Mouse (Mus musculus): ENCODE measurements around the gene Gsdma3.

DNA sequence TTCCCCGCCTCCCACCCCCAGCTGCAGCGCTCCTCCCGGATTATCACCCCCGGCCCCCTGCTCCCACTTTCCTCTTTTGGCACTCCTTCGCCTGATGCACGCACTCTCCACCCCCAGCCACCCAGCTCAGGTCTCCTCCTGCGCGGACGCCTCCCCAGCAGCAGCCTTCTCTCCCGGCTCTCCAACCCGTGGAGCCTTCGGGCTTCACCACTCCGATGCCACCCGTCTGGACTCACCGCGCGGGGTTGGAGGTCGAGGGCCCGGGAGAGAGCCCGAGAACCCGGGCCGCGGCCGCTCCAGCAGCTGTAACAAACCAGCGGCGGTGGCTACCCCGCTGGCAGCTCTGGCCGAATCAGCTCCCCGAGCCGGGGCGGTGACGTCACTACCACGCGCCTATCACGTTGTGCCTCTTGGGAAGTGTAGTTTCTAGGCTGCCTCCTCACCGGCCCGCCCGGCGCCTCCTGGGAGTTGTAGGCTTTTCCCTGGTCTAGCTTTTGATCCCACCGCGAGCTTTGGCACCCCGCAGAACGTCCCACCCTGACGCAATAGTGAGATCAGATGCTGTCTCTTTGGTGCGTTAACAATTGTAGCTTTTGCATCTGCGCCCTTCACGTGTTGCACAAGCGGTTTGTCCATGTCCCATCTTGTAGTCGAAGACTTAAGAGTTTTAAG is 39.1 kb upstream of the Gsdma3 start, which contains the start of gene Ormdl3:
- TF ChIP-seq POLR2A (IDR thresholded peaks at IDR 0.05; ENCODE audit: control insufficient read depth in 1 of 2, insufficient read depth in 1 of 2, low read depth in 1 of 2, low read length in 2 of 2, poor library complexity in 1 of 2) = peak; percentile 58 to 86; a peak in 3 of 4 replicates
- TF ChIP-seq CHD2 (IDR thresholded peaks at IDR 0.05; ENCODE audit: low read length) = peak; percentile 74
- peak; percentile 79 for TF ChIP-seq USF1 (IDR thresholded peaks at IDR 0.05; ENCODE audit: low read depth, low read length)
- peak; percentile 85 for TF ChIP-seq MAX (IDR thresholded peaks at IDR 0.05; ENCODE audit: low read length)
- no peak for TF ChIP-seq CTCF (IDR thresholded peaks at IDR 0.05 in 2 of 3, conservative IDR thresholded peaks at IDR 0.05 in 1 of 3; ENCODE audit: control insufficient read depth in 1 of 3, insufficient read depth in 1 of 3, low read depth in 2 of 3, low read length in 3 of 3, poor library complexity in 1 of 3, severe bottlenecking in 1 of 3)
- peak; percentile 73 for TF ChIP-seq POLR2AphosphoS2 (IDR thresholded peaks at IDR 0.05; ENCODE audit: low read length)
- TF ChIP-seq EP300 (IDR thresholded peaks at IDR 0.05; ENCODE audit: low read depth in 1 of 2, low read length in 2 of 2) = peak in 1 of 2 experiments; percentile 44; a peak in 1 of 4 replicates
- TF ChIP-seq NRF1 (IDR thresholded peaks at IDR 0.05; ENCODE audit: insufficient read depth, low read depth, low read length, poor library complexity, severe bottlenecking) = peak; percentile 43; the same call in 1 of the 2 replicates
- peak; percentile 31; the same call in 1 of the 2 replicates for TF ChIP-seq GATA1 (IDR thresholded peaks at IDR 0.05; ENCODE audit: low read depth, low read length)
- no peak for TF ChIP-seq POLR2AphosphoS5 (IDR thresholded peaks at IDR 0.05; ENCODE audit: borderline replicate concordance, low read depth, low read length)

All from MEL (cell line).